Mouse (Mus musculus): ENCODE measurements around the gene Cmtm8. TPM values are rescaled to one million over a fixed set of nuclear protein-coding genes. Genes with fewer than 3 reads are reported as not detected.

Cmtm8 gene
- 31.7 and 35.3 TPM in 2 replicates for polyA plus RNA-seq (2016; fragmentation: Nextera tagmentation; extraction: Ambion mirVana)

- Histone ChIP-seq H3K9me3 (no peaks in the 10 kb centered on the region), H3K4me3 (peak within 1 kb of the TSS; percentile 75), H3K4me1 (replicated peaks) (peaks cover 27% of the 10 kb centered on the region), H3K27ac (peak within 1 kb of the TSS; percentile 87), H3K36me3 (peaks cover 4% of the 10 kb centered on the region; the same call in 1 of the 2 replicates), H3K27me3 (ENCODE audit: insufficient read depth, poor library complexity, severe bottlenecking) (peaks cover 46% of the 10 kb centered on the region)
- DNase-seq (ENCODE audit: low spot score) = peak; percentile 78
- under 1% methylated on average over 42 of the region's 43 CpGs for WGBS
Observed at GRCm38 (mm10) chr9:114844017-114844662, at the start of gene Cmtm8. Gene Cmtm8 (minus strand): TSS chr9:114844156.

GRCm38 (mm10) chr9:114892974-114893373, 49.0 kb upstream of the Cmtm8 start:
- H3K27me3 ChIP-seq (ENCODE audit: insufficient read depth, poor library complexity, severe bottlenecking) = no peaks in the 10 kb centered on the region
- H3K36me3 ChIP-seq = no peaks in the 10 kb centered on the region
- 87% methylated on average over 11 of the region's 11 CpGs for WGBS
- H3K4me1 ChIP-seq (replicated peaks) = no peaks in the 10 kb centered on the region
- no peak overlapping the region for H3K27ac ChIP-seq
- DNase-seq (ENCODE audit: low spot score) = no peak
- H3K9me3 ChIP-seq = 0 out of 2 replicates have a peak, but pooled peaks cover 4% of the 10 kb centered on the region
- no peak overlapping the region for H3K4me3 ChIP-seq

DNA sequence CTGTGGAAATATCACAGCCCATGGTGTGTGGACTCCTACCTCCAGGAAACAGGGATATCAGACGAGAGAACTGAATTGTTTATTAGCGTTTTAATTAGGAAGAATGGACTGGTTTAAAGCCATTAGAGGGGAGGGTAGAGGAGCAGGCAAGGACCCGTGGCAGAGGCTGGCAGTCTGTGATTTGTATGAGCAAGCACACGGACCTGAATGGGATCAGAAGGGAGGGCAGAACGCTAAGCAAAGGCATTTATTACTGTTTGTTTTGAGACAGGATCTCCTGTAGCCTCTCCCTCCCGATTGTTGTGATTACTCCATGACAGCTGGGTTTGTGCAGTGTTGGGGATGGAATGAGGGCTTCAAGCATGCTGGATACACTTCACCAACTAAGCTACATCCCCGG, 46.4 kb upstream of the Cmtm8 start:
- no peaks in the 10 kb centered on the region for H3K36me3 ChIP-seq
- no peak overlapping the region for H3K27ac ChIP-seq

DNA sequence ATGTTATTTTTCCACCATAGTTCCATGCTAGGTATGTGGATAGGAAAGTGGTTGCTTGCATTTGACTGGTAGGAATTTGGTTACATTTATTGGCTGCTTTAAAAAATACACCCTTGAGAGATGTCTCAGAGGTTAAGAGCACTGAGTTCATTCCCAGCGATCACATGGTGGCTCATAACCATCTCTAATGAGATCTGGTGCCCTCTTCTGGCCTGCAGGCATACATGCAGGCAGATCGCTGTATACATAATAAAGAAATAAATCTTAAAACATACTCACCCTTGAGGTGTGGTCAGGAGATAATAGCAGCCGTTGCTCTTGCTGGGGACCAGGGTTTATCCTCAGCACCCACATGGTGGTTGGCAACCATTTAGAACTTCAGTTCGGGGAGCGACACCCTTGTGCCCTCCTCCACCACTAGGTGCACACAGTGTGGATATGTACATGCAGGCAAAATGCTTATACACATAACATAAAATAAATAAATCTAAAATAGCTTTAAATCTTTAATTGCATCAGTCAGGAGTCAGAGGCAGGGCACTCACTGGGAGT, 45.0 kb upstream of the Cmtm8 start:
- DNase-seq (ENCODE audit: low spot score) = no peak
- no peaks in the 10 kb centered on the region for H3K36me3 ChIP-seq
- no peaks in the 10 kb centered on the region for H3K9me3 ChIP-seq
- no peak overlapping the region for H3K4me3 ChIP-seq
- no peak overlapping the region for H3K27ac ChIP-seq
- H3K4me1 ChIP-seq (replicated peaks) = no peaks in the 10 kb centered on the region
- WGBS = 87% methylated on average over 5 of the region's 5 CpGs
- H3K27me3 ChIP-seq (ENCODE audit: insufficient read depth, poor library complexity, severe bottlenecking) = no peaks in the 10 kb centered on the region

More for the DNA sequence above, 46.4 kb upstream of the Cmtm8 start:
- Histone ChIP-seq H3K4me3 (no peak overlapping the region), H3K27me3 (ENCODE audit: insufficient read depth, poor library complexity, severe bottlenecking) (no peaks in the 10 kb centered on the region), H3K9me3 (0 out of 2 replicates have a peak, but pooled peaks cover 4% of the 10 kb centered on the region), H3K4me1 (replicated peaks) (no peaks in the 10 kb centered on the region)
- DNase-seq (ENCODE audit: low spot score) = no peak
- 60% methylated on average over 7 of the region's 7 CpGs for WGBS

DNA sequence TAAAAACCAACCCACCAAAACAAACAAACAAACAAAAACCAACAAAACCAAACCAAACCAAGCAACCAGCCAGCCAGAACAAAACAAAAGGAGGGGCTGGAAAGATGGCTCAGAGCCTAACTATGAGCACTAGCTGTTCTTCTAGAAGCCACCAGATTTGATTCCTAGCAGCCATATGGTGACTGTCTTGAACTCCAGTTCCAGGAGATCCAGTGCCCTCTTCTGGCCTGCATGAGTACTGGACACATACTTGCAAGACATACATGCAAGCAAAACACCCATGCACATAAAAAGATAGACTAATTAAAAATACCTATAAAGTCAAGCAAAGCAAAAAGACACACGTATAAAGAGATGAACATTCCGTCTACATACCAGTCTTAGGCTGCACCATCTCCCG, 43.7 kb upstream of the Cmtm8 start:
- WGBS = 88% methylated on average over 3 of the region's 3 CpGs
- Histone ChIP-seq H3K27me3 (ENCODE audit: insufficient read depth, poor library complexity, severe bottlenecking) (no peaks in the 10 kb centered on the region), H3K27ac (no peak overlapping the region), H3K9me3 (no peaks in the 10 kb centered on the region), H3K4me3 (no peak overlapping the region), H3K4me1 (replicated peaks) (no peaks in the 10 kb centered on the region), H3K36me3 (no peaks in the 10 kb centered on the region)
- DNase-seq (ENCODE audit: low spot score) = peak; percentile 40

- no peaks in the 10 kb centered on the region for H3K4me1 ChIP-seq (replicated peaks)
- H3K36me3 ChIP-seq = no peaks in the 10 kb centered on the region
- WGBS = 36% methylated on average over 8 of the region's 8 CpGs
- H3K27ac ChIP-seq = no peak overlapping the region
- no peak overlapping the region for H3K4me3 ChIP-seq
- DNase-seq (ENCODE audit: low spot score) = peak; percentile 11
- H3K9me3 ChIP-seq = no peaks in the 10 kb centered on the region
- H3K27me3 ChIP-seq (ENCODE audit: insufficient read depth, poor library complexity, severe bottlenecking) = no peaks in the 10 kb centered on the region
Observed at GRCm38 (mm10) chr9:114885991-114886662, 42.2 kb upstream of the Cmtm8 start.

- Histone ChIP-seq H3K9me3 (no peaks in the 10 kb centered on the region), H3K4me3 (no peak overlapping the region), H3K27ac (no peak overlapping the region), H3K36me3 (no peaks in the 10 kb centered on the region), H3K27me3 (ENCODE audit: insufficient read depth, poor library complexity, severe bottlenecking) (no peaks in the 10 kb centered on the region), H3K4me1 (replicated peaks) (no peaks in the 10 kb centered on the region)
- no peak for DNase-seq (ENCODE audit: low spot score)
- WGBS = 87% methylated on average over 4 of the region's 4 CpGs
Observed at GRCm38 (mm10) chr9:114885564-114885963, 41.6 kb upstream of the Cmtm8 start.

- no peak overlapping the region for H3K4me3 ChIP-seq
- 81% methylated on average over 2 of the region's 2 CpGs for WGBS
- DNase-seq (ENCODE audit: low spot score) = no peak
- no peaks in the 10 kb centered on the region for H3K27me3 ChIP-seq (ENCODE audit: insufficient read depth, poor library complexity, severe bottlenecking)
- H3K36me3 ChIP-seq = no peaks in the 10 kb centered on the region
- H3K4me1 ChIP-seq (replicated peaks) = no peaks in the 10 kb centered on the region
- no peak overlapping the region for H3K27ac ChIP-seq
- H3K9me3 ChIP-seq = no peaks in the 10 kb centered on the region
Observed at GRCm38 (mm10) chr9:114881977-114882376, 38.0 kb upstream of the Cmtm8 start.

- Histone ChIP-seq H3K36me3 (no peaks in the 10 kb centered on the region), H3K9me3 (no peaks in the 10 kb centered on the region), H3K4me3 (no peak overlapping the region), H3K27ac (no peak overlapping the region), H3K27me3 (ENCODE audit: insufficient read depth, poor library complexity, severe bottlenecking) (no peaks in the 10 kb centered on the region), H3K4me1 (replicated peaks) (peaks cover 9% of the 10 kb centered on the region; the same call in 1 of the 2 replicates)
- no peak for DNase-seq (ENCODE audit: low spot score)
- 77% methylated on average over 11 of the region's 11 CpGs for WGBS
Observed at GRCm38 (mm10) chr9:114855327-114855726, 11.4 kb upstream of the Cmtm8 start.

DNA sequence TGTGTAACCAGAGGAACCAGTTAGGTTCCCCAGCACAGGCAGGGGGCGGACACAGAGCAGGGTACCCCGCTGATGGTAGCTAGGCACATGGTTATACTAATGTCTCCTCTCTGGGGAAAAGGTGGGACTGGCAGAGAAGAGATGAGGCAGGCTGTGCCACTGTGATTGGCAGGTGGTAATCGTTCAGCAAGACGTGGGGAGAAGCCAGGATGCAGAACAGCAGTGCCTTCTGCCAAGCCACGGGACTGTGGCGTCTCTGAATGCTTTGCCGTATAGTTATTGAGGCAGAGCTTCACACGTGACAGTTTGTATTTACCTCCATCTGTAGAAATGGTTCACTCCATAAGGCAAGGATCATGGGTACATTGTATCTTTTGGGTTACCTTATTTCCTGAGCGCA, 10.7 kb upstream of the Cmtm8 start:
- no peaks in the 10 kb centered on the region for H3K9me3 ChIP-seq
- 74% methylated on average over 9 of the region's 9 CpGs for WGBS

DNA sequence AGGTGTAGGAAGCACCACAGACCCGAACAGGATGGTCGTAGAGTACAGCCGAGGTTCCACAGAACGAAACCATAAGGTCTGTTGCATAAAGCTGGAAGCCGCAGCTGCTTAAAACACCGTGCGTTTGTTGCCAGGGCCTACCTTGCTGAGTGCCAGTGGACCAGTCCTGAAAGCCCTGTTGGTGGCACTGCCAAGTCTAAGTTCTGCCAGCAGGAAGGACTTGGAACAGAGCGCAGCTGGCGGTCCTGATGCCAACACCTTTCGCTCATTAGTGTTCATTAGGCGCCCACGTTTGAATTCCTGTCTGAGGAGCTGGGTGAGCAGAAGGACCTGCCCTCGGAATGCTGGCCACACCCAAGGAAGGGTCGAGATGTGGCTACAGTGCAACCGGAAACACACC, 9.4 kb upstream of the Cmtm8 start:
- H3K27me3 ChIP-seq (ENCODE audit: insufficient read depth, poor library complexity, severe bottlenecking) = no peaks in the 10 kb centered on the region
- no peak for DNase-seq (ENCODE audit: low spot score)
- no peak overlapping the region for H3K27ac ChIP-seq
- H3K4me1 ChIP-seq (replicated peaks) = peaks cover 9% of the 10 kb centered on the region; the same call in 1 of the 2 replicates
- H3K4me3 ChIP-seq = no peak overlapping the region
- H3K9me3 ChIP-seq = no peaks in the 10 kb centered on the region
- H3K36me3 ChIP-seq = no peaks in the 10 kb centered on the region
- WGBS = 87% methylated on average over 15 of the region's 15 CpGs

More for the DNA sequence above, 10.7 kb upstream of the Cmtm8 start:
- DNase-seq (ENCODE audit: low spot score) = no peak
- no peaks in the 10 kb centered on the region for H3K36me3 ChIP-seq
- H3K4me1 ChIP-seq (replicated peaks) = peaks cover 9% of the 10 kb centered on the region; the same call in 1 of the 2 replicates
- H3K27me3 ChIP-seq (ENCODE audit: insufficient read depth, poor library complexity, severe bottlenecking) = no peaks in the 10 kb centered on the region
- no peak overlapping the region for H3K4me3 ChIP-seq
- H3K27ac ChIP-seq = no peak overlapping the region

GRCm38 (mm10) chr9:114851419-114852190, 7.6 kb upstream of the Cmtm8 start:
- WGBS = 76% methylated on average over 8 of the region's 8 CpGs
- no peaks in the 10 kb centered on the region for H3K9me3 ChIP-seq
- H3K4me1 ChIP-seq (replicated peaks) = peaks cover 9% of the 10 kb centered on the region; the same call in 1 of the 2 replicates
- no peak overlapping the region for H3K4me3 ChIP-seq
- DNase-seq (ENCODE audit: low spot score) = no peak
- H3K27ac ChIP-seq = no peak overlapping the region
- no peaks in the 10 kb centered on the region for H3K36me3 ChIP-seq
- H3K27me3 ChIP-seq (ENCODE audit: insufficient read depth, poor library complexity, severe bottlenecking) = no peaks in the 10 kb centered on the region
